Mouse (Mus musculus) small intestine, adult 2 months (tissue): ENCODE measurements around the gene Ugt1a8. TPM values are rescaled to one million over a fixed set of nuclear protein-coding genes. Genes with fewer than 3 reads are reported as not detected.

Experiments used
- H3K27ac ChIP-seq: fragments of 200-500 bp; 2 replicates; pipeline ENCODE4 v1.5.1; 2012; ENCODE audit warnings: low read depth, low read length, control low read depth, inconsistent platforms; ENCODE audit not compliant: insufficient read depth
- H3K27me3 ChIP-seq: fragments of 200-500 bp; 2 replicates; pipeline ENCODE4 v1.6.1; 2012; ENCODE audit warnings: mild to moderate bottlenecking, moderate library complexity, low read length, inconsistent platforms; ENCODE audit not compliant: control insufficient read depth, insufficient read depth
- H3K36me3 ChIP-seq: fragments of 200-500 bp; 2 replicates; pipeline ENCODE4 v1.6.1; 2012; ENCODE audit warnings: mild to moderate bottlenecking, low read length, control low read depth, inconsistent platforms; ENCODE audit not compliant: control insufficient read depth, insufficient read depth
- H3K4me1 ChIP-seq: fragments of 200-500 bp; 2 replicates; pipeline ENCODE4 v1.6.1; 2012; ENCODE audit warnings: low read length, inconsistent platforms, mixed read lengths; ENCODE audit not compliant: control insufficient read depth, insufficient read depth, insufficient read length
- H3K4me3 ChIP-seq: fragments of 200-500 bp; 2 replicates; pipeline ENCODE4 v1.5.1; 2012; ENCODE audit warnings: low read depth, mild to moderate bottlenecking, control low read depth, inconsistent platforms, low read length, moderate library complexity
- CTCF ChIP-seq: fragments of 200-500 bp; IDR thresholded peaks from 2 replicates; pipeline ENCODE4 v1.5.1; 2012; ENCODE audit warnings: low read depth, mild to moderate bottlenecking, control low read depth, inconsistent platforms, low read length, moderate library complexity, mixed read lengths; ENCODE audit not compliant: insufficient replicate concordance, insufficient read length; ENCODE audit errors: extremely low read depth
- POLR2A ChIP-seq: fragments of 200-500 bp; IDR thresholded peaks from 2 replicates; pipeline ENCODE4 v1.6.1; 2012; ENCODE audit warnings: low read depth, mild to moderate bottlenecking, control low read depth, inconsistent platforms, low read length, moderate library complexity
- WGBS: fragments of 180-500 bp; shearing (Covaris S2); methylation state at CpG from one replicate; pipeline ENCODE4 v1.1.7; 2018; 5-methylcytosine and 5-hydroxymethylcytosine counted together
- polyA plus RNA-seq: library from polyadenylated mRNA; depleted of rRNA; stranded (reverse); fragments of >200 nt; gene quantifications from 2 replicates; pipeline ENCODE4 v1.2.3, GENCODE M21; 2012

Gene Ugt1a8
- polyA plus RNA-seq, 1 experiment: not detected

DNA sequence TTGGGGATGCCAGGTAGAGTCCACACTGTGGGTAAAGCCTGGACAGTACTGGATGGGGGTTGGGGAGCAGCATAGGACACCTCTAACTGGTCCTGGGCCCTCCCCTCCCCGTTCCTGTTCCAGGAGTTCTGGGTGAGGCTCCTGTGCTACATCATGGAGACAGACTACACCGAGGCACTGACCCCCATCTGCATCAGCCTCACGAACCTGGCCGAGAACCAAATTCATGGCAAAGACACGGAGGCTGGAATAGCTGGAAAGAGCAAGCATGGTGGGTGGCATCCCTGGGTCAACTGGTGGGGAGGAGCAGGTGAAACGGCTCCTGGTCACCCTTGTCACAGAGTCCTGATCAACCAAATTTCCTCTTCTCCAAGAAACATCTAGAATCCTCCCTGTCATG is 151.2 kb downstream of the Ugt1a8 start:
- Histone ChIP-seq H3K4me3 (no peak overlapping the region), H3K27me3 (no peaks in the 10 kb centered on the region), H3K36me3 (no peaks in the 10 kb centered on the region), H3K27ac (no peak overlapping the region), H3K4me1 (no peaks in the 10 kb centered on the region)
- TF ChIP-seq POLR2A: no peak
- TF ChIP-seq CTCF: no peak
- WGBS: 77% methylated on average over 6 of the region's 6 CpGs

- 66% methylated on average over 5 of the region's 5 CpGs for WGBS
- Histone ChIP-seq H3K36me3 (no peaks in the 10 kb centered on the region), H3K4me3 (no peak overlapping the region), H3K27me3 (no peaks in the 10 kb centered on the region), H3K4me1 (no peaks in the 10 kb centered on the region), H3K27ac (no peak overlapping the region)
- no peak for TF ChIP-seq CTCF
- no peak for TF ChIP-seq POLR2A
These were observed 152.5 kb downstream of the Ugt1a8 start for GRCm38 (mm10) chr1:88240072-88240471.

DNA sequence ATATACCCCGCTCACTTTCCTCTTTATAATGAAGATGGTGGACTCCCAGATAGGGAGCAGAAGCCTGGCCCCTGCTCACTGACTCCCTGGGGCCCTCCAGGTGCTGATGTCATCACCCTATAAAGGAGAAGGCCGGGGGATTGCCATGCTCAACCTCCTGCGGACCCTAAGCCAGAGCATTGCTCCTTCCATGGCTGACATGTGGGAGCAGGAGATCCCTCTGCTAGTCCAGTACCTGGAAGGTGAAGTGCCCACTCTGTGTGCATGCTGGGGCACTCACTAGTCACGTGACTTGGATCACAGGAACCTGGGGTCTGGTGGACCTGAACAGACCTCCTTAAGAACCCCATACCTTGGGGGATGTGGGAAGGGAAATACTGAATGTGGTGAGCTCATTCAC is 153.0 kb downstream of the Ugt1a8 start:
- H3K4me1 ChIP-seq: no peaks in the 10 kb centered on the region
- WGBS: 76% methylated on average over 4 of the region's 4 CpGs
- H3K36me3 ChIP-seq: no peaks in the 10 kb centered on the region
- no peaks in the 10 kb centered on the region for H3K27me3 ChIP-seq
- no peak overlapping the region for H3K27ac ChIP-seq
- TF ChIP-seq POLR2A (no peak), CTCF (no peak)
- no peak overlapping the region for H3K4me3 ChIP-seq

DNA sequence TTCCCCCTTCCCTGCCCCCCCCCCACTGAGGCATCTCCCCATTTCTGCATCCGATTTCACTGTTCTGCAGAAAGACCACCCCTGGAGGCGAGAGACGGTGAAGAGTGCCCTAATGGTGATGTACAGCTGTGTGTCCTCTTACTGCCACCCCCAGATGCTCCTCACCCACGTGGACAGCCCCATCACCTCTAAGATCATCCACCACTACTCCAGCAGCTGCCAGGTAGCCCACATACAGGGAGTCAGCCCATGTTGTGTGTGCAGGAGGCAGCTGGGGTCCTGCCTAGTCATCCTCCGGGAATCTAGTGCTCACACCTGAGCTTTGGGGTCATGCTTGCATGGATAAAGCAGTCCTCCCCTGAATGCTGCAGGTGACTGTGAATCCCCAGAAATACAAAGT is 156.2 kb downstream of the Ugt1a8 start:
- Histone ChIP-seq H3K4me3 (no peak overlapping the region), H3K36me3 (no peaks in the 10 kb centered on the region), H3K4me1 (peaks cover 3% of the 10 kb centered on the region; the same call in 1 of the 2 replicates), H3K27me3 (no peaks in the 10 kb centered on the region), H3K27ac (no peak overlapping the region)
- 66% methylated on average over 5 of the region's 5 CpGs for WGBS
- TF ChIP-seq CTCF (no peak), POLR2A (no peak)

DNA sequence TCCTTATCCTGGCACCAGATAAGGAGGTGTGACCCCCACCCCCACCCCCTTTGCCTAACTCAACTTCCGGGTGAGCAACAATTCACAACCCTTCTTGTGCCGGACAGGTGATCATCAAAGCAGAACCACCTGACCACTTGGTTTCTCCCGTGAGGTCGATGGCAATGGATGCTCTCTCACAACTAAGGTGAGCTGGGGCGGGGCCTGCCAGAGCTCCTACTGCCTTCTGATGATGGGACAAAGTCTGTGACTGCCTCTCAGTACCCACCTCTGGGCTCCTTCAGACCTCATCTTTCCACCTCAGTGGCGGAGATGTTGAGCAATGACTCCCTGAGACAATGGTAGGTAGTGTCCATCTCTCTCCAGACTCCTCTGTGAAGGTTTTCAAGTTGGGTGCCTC is 158.3 kb downstream of the Ugt1a8 start:
- 71% methylated on average over 6 of the region's 6 CpGs for WGBS
- TF ChIP-seq CTCF (no peak), POLR2A (no peak)
- H3K27ac ChIP-seq: no peak overlapping the region
- H3K27me3 ChIP-seq: no peaks in the 10 kb centered on the region
- H3K4me3 ChIP-seq: no peak overlapping the region
- no peaks in the 10 kb centered on the region for H3K36me3 ChIP-seq
- peaks cover 3% of the 10 kb centered on the region; the same call in 1 of the 2 replicates for H3K4me1 ChIP-seq

DNA sequence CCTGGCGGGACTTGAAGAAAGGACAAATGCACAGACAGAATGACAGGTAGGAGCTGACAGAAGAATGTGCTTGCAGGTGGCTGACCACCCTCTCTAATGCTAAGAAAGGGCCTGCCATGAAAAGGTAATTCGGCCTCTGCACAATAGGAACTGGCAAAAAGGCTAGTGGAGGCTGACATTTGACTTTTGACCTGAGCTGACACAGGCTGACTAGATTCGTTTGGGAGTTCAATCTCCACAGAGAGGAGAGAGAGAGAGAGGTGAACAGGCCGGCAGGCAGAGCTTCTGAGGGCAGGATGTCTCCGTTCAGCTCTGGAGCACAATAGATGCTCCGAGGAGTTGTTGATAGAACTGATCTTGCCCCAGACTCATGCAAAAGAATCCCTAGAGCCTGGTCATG is 158.8 kb downstream of the Ugt1a8 start:
- WGBS: 42% methylated on average over 6 of the region's 6 CpGs
- TF ChIP-seq CTCF (no peak), POLR2A (no peak)
- Histone ChIP-seq H3K27ac (no peak overlapping the region), H3K4me3 (no peak overlapping the region), H3K36me3 (no peaks in the 10 kb centered on the region), H3K27me3 (no peaks in the 10 kb centered on the region), H3K4me1 (peaks cover 3% of the 10 kb centered on the region; the same call in 1 of the 2 replicates)

DNA sequence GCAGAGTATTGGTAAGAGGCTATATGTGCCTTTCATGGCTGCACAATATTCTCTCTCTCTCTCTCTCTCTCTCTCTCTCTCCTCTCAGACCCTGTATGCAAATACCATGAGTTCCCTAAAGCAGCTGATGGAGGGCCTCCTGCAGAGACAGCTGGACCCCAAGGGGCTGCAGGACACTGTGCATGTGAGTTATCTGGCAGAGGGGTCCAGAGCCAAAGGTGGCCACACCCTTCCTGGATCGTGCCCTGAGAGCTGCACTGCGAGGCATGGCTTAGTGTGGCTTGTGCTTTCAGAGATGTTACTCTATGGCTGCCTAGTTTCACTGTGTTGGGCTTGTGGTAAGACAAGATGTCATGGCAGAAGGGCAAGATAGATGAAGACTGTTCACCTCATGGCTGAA is 160.0 kb downstream of the Ugt1a8 start:
- H3K27ac ChIP-seq: no peak overlapping the region
- no peaks in the 10 kb centered on the region for H3K27me3 ChIP-seq
- no peaks in the 10 kb centered on the region for H3K36me3 ChIP-seq
- no peak for TF ChIP-seq CTCF
- TF ChIP-seq POLR2A: no peak
- H3K4me3 ChIP-seq: no peak overlapping the region
- peaks cover 3% of the 10 kb centered on the region; the same call in 1 of the 2 replicates for H3K4me1 ChIP-seq
- 38% methylated on average over 2 of the region's 2 CpGs for WGBS

DNA sequence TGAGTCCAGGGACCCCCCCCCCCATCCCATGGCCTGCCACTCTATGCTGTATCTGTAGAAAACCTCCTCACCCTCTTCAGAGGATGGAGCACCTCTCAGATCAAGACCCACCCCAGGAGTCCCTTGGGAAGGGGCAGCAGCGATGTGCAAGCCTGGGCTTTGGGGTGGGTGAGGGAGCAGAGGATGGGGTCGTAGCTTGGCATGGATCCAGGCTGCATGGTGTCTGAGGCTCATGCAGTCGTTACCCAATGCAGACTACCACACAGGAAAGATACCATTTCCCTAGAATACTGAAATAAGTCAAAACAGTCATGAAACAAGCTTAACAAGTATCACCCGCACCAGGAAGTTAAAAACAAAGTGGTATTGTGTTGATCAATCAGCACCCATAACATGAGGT is 161.0 kb downstream of the Ugt1a8 start:
- H3K36me3 ChIP-seq: no peaks in the 10 kb centered on the region
- no peaks in the 10 kb centered on the region for H3K27me3 ChIP-seq
- TF ChIP-seq POLR2A (no peak), CTCF (no peak)
- H3K27ac ChIP-seq: no peak overlapping the region
- peaks cover 12% of the 10 kb centered on the region for H3K4me1 ChIP-seq
- WGBS: 56% methylated on average over 4 of the region's 4 CpGs
- no peak overlapping the region for H3K4me3 ChIP-seq
